Mouse (Mus musculus) embryo, embryonic 11.5 days (tissue): ENCODE measurements around the gene Cct2.

ENCODE experiments used
- DNase-seq: peaks from one replicate; pipeline ENCODE4 v3.0.0-alpha.2; 2012; ENCODE audit warnings: low read depth, low spot score

Gene Cct2

DNA sequence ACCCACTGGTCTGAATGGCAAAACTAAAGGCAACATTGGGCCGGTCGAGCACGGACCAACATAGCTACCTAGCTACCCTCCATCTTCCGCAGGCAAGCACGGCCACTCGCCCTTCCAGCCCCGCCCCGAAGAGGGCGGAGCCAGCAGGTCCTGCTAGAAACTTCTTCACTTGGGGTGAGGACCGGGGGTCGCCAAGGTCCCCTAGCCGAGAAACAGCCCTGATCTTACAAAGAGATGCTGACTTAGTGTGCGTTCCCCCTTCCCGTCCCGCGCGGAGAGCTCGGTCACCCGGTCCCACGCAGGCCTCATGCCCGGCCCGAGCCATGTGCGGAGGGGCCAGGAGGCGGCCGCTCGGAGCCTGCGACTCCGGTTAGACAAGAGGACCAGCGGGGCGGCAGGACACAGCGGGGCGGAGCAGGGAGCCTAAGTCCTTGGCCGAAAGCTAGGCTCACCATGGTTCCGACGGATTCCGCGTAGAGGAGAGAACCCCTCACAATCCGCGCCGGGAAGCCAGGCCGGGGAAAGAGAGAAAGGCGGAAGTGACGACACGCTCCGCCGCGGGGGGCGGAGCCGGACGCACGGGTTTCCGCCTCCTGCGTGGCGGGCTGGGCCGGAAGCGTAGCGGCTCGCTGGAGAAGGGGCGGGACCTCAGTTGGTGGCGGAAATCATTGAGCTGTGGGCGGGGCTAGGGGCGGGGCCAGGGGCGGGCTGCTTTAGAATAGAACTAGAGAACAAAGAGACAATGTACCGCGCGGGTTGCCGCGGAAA lies at the start of gene Cct2:
TSS of gene Cct2 (minus strand) at position 561 of the 768 bp plus-strand sequence.
- peak; percentile 98 for DNase-seq

DNA sequence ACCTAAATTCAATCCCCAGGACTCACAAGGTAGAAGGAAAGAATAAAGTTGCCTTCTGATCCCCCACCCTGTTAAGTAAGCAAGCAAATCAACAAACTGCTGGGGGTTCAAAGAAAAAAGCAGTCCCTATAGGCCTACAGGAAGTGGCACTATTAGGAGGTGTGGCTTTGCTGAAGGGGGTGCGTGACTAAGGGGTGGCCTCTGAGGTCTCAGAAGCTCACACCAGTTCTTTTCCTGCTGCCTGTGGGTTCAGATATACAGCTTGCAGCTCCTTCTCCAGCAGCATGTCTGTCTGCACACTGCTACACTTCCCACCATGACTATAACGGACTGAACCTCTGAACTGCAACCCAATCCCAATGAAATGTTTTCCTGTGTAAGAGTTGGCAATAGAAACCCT lies 48.9 kb upstream of the Cct2 start:
- DNase-seq = no peak

- no peak for DNase-seq
These were observed 47.8 kb upstream of the Cct2 start for GRCm38 (mm10) chr10:117111455-117111854.

GRCm38 (mm10) chr10:117110271-117110670 lies 46.7 kb upstream of the Cct2 start:
- DNase-seq = no peak

DNA sequence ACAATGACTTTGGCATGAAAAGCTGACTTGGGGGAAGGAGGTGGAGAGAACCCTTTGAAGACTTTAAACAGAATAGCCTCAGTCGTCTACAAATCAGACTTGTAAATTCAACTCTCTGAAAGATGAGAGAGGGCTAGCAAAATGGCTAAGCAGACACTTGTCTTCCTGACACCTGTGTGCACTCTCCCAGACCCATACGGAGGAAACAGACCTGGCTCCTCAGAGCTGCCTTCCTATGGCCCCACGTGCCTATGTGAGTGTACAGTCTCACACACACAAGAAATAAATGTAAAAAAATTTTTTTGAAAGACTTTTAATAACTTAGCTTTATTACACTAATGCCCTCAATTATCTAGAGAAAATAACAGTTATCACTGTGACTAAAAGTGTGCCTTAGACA lies 43.1 kb upstream of the Cct2 start:
- DNase-seq = no peak

DNA sequence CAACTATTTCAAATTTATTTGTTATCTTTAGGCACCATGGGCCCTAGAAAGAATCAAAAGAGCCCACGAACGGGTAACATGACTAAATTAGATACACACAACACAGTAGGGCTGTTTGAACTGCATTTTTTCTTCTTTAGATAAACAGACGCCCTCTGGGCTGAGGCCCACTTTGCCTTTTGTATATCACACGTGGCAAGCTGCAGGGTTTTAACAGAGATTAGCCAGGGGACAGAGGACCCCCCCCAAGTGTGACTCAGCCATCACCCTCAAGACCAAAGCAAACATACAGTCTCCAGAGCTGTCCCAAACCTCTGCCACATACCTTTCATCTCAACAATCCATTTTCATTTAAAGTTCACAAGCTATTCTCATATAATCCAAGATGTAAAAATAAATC lies 42.6 kb upstream of the Cct2 start:
- no peak for DNase-seq

GRCm38 (mm10) chr10:117105015-117105414 lies 41.4 kb upstream of the Cct2 start:
- DNase-seq = no peak

- DNase-seq = no peak
These were observed 40.4 kb upstream of the Cct2 start for GRCm38 (mm10) chr10:117103854-117104598.

- no peak for DNase-seq
These were observed 36.6 kb upstream of the Cct2 start for GRCm38 (mm10) chr10:117100175-117100574.

DNA sequence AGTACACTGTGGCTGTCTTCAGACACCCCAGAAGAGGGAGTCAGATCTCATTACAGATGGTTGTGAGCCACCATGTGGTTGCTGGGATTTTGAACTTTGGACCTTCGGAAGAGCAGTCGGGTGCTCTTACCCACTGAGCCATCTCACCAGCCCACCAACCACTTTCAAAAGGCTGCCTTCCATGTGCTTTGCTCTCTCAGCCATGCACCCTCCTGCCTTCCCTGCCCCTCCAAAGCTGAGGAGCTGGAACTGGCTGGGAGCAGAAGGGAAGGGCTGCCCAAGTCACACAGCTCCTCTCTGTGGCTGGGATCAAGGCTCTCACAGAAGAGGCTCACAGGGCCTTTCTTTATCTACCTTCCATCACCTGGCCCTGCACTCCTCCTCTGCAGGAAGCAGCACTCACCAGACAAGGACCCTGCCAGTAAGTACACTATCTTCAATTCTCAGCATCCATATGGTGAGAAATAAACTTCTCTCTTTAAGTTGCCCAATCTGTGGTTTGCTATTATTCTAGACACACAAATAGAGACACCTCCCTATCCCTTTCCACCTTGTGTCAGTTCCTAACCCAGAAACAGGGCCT lies 33.6 kb upstream of the Cct2 start:
- DNase-seq = no peak

DNA sequence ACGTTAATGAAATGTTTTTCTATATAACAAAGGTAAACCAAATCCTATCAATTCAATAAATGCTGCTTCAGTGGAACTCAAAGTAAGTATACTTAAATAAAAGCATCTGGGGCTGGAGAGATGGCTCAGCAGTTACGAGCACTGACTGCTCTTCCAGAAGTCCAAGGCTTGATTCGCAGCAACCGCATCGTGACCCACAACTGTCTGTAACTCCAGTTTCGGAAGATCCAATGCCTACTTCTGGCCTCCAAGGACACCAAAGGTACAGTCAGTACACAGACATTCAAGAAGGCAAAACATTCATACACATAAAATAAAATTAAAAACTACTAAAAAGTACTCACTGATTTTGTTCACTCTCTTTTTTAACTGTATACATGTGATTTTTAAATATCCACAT lies 32.5 kb upstream of the Cct2 start:
- no peak for DNase-seq

GRCm38 (mm10) chr10:117094504-117095329 lies 31.1 kb upstream of the Cct2 start:
- peak; percentile 46 for DNase-seq

DNA sequence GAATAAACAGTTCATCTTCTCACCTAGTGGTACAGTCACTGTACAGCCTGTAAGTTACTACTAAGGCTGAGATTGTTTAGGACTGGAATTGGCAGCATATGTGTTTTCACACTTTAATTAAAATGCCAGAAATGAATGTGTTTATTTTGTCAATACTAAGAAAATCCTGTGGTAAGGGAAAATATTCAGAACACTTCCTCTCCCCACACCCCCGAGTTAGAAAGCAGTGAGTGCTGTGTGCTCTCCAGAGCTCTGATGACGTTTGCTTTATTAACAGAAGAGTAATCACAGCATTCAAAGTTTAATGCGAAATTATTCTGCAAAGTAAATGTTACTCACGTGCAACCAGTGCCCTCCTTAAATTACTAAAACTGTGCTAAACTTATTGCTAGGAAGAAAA lies 26.0 kb upstream of the Cct2 start:
- DNase-seq = no peak

DNA sequence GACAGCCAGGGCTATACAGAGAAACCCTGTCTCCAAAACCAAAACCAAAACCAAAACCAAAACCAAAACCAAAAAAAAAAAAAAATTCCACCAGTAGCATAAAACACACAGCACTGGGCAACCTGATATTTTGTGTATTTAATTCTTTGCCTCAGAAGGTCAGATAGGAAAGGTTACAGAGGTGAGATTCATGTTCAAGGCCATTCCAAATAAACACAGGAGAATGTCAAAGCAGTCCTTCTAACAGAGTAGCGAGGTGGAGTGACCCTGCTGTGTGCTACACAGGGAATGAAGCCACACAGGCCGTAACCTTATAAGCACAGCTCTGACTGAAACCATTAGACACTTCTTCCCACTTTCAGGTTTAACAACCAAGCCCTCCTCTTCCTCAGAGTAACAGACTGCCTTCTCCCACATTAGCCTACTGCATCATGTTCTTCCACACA lies 18.3 kb upstream of the Cct2 start:
- DNase-seq = no peak

DNA sequence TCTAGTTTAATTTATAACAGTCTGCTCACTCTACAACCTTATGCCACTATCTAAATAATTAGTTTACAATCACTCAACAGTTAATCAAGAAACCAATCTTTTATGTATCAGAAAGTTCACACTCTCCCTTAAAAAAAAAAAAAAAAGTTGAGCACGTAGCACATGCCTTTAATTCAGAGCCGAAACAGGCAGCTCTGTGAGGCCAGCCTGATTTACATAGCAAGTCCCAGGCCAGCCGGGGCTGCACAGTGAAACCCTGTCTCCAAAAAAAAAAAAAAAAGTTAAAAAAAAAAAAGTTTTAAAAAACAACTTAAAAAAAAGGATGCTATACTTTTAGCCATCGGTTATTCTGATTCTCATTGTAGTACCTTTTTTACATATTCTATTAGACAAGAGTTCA lies 17.7 kb upstream of the Cct2 start:
- DNase-seq = no peak

- DNase-seq = no peak
These were observed 14.7 kb upstream of the Cct2 start for GRCm38 (mm10) chr10:117078284-117078683.

- no peak for DNase-seq
These were observed 9.6 kb upstream of the Cct2 start for GRCm38 (mm10) chr10:117073176-117073575.

- no peak for DNase-seq
These were observed 8.7 kb upstream of the Cct2 start for GRCm38 (mm10) chr10:117072191-117072888.

- DNase-seq = no peak
These were observed 5.5 kb upstream of the Cct2 start for GRCm38 (mm10) chr10:117069109-117069508.

DNA sequence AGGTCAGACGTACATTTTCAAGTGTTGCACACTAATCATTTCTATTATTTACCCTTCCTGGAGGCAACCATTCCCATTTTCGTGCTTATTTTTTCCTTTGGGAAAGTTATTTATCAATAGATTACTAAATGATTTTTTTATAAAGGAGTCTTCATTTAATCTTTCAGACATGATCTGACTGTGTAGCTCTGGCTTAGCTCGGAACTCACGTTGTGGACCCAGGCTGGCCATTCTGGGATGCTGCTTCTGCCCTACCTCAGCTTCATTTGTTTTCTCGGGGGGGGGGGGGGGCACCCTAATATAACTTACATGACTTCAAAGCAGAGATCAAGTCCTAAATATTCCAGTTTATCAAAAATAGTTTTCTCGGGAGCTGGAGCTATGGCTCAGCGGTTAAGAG lies 462 bp upstream of the Cct2 start:
- DNase-seq = no peak

- no peak for DNase-seq
These were observed 740 bp downstream of the Cct2 start for GRCm38 (mm10) chr10:117062894-117063253.
